Mouse (Mus musculus) regulatory T cell (primary cell): ENCODE measurements around the gene Poc1a.

Experiments
- in situ Hi-C: fragments of 300-600 bp; cut with MboI, MseI; formaldehyde crosslinking; loops from one replicate; pipeline ENCODE4 v1.15.1; 2025; ENCODE audit warnings: high pct_unique_total_duplicates

Poc1a gene

GRCm38 (mm10) chr9:106265358-106266075 is 15.3 kb upstream of the Poc1a start:
- in situ Hi-C loops: no loop called here

GRCm38 (mm10) chr9:106266936-106267657 is 13.8 kb upstream of the Poc1a start:
- in situ Hi-C loops: no loop called here

- in situ Hi-C loops: no loop called here
Measured at GRCm38 (mm10) chr9:106268421-106268820, 12.4 kb upstream of the Poc1a start.

- in situ Hi-C loops: no loop called here
Measured at GRCm38 (mm10) chr9:106269076-106269788, 11.6 kb upstream of the Poc1a start.

GRCm38 (mm10) chr9:106269879-106270278 is 11.0 kb upstream of the Poc1a start:
- in situ Hi-C loops: loop anchor here (10.0 kb wide), 1 partner anchor 55 kb away; no protein-coding TSS in a partner anchor

- in situ Hi-C loops: loop anchor here (10.0 kb wide), 1 partner anchor 56 kb away; no protein-coding TSS in a partner anchor
Measured at GRCm38 (mm10) chr9:106270656-106271055, 10.2 kb upstream of the Poc1a start.

- in situ Hi-C loops: loop anchor here (10.0 kb wide), 1 partner anchor 57 kb away; no protein-coding TSS in a partner anchor
Measured at GRCm38 (mm10) chr9:106272288-106272687, 8.6 kb upstream of the Poc1a start.

- in situ Hi-C loops: loop anchor here (10.0 kb wide), 1 partner anchor 58 kb away; no protein-coding TSS in a partner anchor
Measured at GRCm38 (mm10) chr9:106273276-106273675, 7.6 kb upstream of the Poc1a start.

- in situ Hi-C loops: loop anchor here (10.0 kb wide), 1 partner anchor 59 kb away; no protein-coding TSS in a partner anchor
Measured at GRCm38 (mm10) chr9:106273791-106274190, 7.1 kb upstream of the Poc1a start.

- in situ Hi-C loops: loop anchor here (10.0 kb wide), 1 partner anchor 60 kb away; no protein-coding TSS in a partner anchor
Measured at GRCm38 (mm10) chr9:106274652-106275180, 6.1 kb upstream of the Poc1a start.

GRCm38 (mm10) chr9:106275806-106276205 is 5.1 kb upstream of the Poc1a start:
- in situ Hi-C loops: loop anchor here (10.0 kb wide), 1 partner anchor 61 kb away; no protein-coding TSS in a partner anchor

- in situ Hi-C loops: loop anchor here (5.0 kb wide), 2 partner anchors 87 to 197 kb away; partner anchors contain the start of genes Dusp7, Parp3 and Rrp9
Measured at GRCm38 (mm10) chr9:106280386-106280785, 475 bp upstream of the Poc1a start.

- in situ Hi-C loops: loop anchor here (5.0 kb wide), 2 partner anchors 85 to 195 kb away; partner anchors contain the start of genes Dusp7, Parp3 and Rrp9
Measured at GRCm38 (mm10) chr9:106282024-106282423, 1.2 kb downstream of the Poc1a start.

- in situ Hi-C loops: no loop called here
Measured at GRCm38 (mm10) chr9:106287165-106287564, 6.3 kb downstream of the Poc1a start.

- in situ Hi-C loops: no loop called here
Measured at GRCm38 (mm10) chr9:106288864-106289263, 8.0 kb downstream of the Poc1a start.

- in situ Hi-C loops: no loop called here
Measured at GRCm38 (mm10) chr9:106289841-106290240, 9.0 kb downstream of the Poc1a start.

GRCm38 (mm10) chr9:106290636-106291122 is 9.8 kb downstream of the Poc1a start:
- in situ Hi-C loops: no loop called here

GRCm38 (mm10) chr9:106293569-106294156 is 12.8 kb downstream of the Poc1a start:
- in situ Hi-C loops: no loop called here

- in situ Hi-C loops: no loop called here
Measured at GRCm38 (mm10) chr9:106296637-106297174, 15.8 kb downstream of the Poc1a start.

- in situ Hi-C loops: no loop called here
Measured at GRCm38 (mm10) chr9:106300176-106300803, 19.4 kb downstream of the Poc1a start.
